Mouse (Mus musculus) MEL (cell line): Measurements from ENCODE around the gene Cux1.
"Not testable (repeated sequence)": the region's sequence is repeated elsewhere in the genome, so short reads cannot be mapped to it uniquely, and the experiment has no call there.

Experiments
- POLR2AphosphoS2 ChIP-seq: IDR thresholded peaks from 2 replicates; pipeline ENCODE4 v1.6.1; 2011; ENCODE audit warnings: low read length, improper control_type of control experiment
- USF1 ChIP-seq: IDR thresholded peaks from 2 replicates; pipeline ENCODE4 v1.6.1; 2014; ENCODE audit warnings: low read depth, mild to moderate bottlenecking, inconsistent platforms, low read length, improper control_type of control experiment, moderate library complexity

DNA sequence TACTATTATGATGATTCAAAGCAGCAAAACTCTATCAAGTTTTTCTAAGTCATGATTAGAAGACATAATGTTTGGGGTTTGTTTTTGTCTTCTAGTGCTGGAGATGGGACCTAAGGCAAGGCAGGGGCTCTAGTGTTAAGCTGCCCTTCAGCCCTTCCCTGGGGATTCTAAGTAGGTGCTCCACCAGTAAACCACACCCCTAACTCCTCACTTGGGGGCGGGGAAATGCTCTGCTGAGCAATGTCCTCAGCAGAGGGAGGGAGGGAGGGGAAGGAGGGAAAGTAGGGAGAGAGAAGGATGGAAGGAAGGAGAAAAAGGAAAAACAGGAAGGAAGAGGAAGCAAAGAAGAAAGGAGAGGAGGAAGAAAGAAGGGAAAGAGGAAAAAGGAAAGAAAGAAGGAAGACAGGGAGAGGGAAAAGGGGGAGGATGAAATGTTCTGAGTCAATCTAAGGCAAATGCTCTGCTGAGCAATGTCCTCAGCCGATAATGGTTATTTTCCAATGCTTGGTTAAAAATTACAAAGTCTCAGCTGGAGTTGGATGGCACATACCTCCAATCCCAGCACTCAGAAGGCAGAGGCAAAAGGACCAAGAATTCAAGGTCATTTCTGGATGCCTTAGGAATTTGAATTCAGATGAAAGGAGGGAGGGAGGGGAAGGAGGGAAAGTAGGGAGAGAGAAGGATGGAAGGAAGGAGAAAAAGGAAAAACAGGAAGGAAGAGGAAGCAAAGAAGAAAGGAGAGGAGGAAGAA is 96.1 kb downstream of the Cux1 start:
- not testable (repeated sequence) for TF ChIP-seq USF1, POLR2AphosphoS2
